Mouse (Mus musculus) stomach, embryonic 14.5 days (tissue): ENCODE results near the gene 6720489N17Rik. TPM values are rescaled to one million over a fixed set of nuclear protein-coding genes. Genes with fewer than 3 reads are reported as not detected.
A peak's percentile ranks its signal among the peaks of the same experiment; 100 is the strongest.
"Not testable (repeated sequence)": the region's sequence is repeated elsewhere in the genome, so short reads cannot be mapped to it uniquely, and the experiment has no call there.

ENCODE experiments used
- ATAC-seq: fragments of 200-750 bp; cut with Nextera tagmentation; 2 replicates; pipeline ENCODE4 v1.8.0; 2017; ENCODE audit warnings: low read depth, moderate TSS enrichment; ENCODE audit not compliant: insufficient number of reproducible peaks, insufficient read depth, low FRiP score
- H3K27ac ChIP-seq: fragments of 300-500 bp; sonication (generic); 2 replicates; pipeline ENCODE4 v1.5.1; 2014; ENCODE audit warnings: mild to moderate bottlenecking, low read length, moderate library complexity, mixed read lengths
- H3K27me3 ChIP-seq: fragments of 300-500 bp; sonication (generic); 2 replicates; pipeline ENCODE4 v1.6.1; 2014; ENCODE audit warnings: low read length, control low read depth, mixed read lengths; ENCODE audit not compliant: control insufficient read depth, insufficient read depth
- H3K36me3 ChIP-seq: fragments of 300-500 bp; sonication (generic); 2 replicates; pipeline ENCODE4 v1.6.1; 2014; ENCODE audit warnings: mild to moderate bottlenecking, control low read depth, low read length, moderate library complexity, mixed read lengths; ENCODE audit not compliant: control insufficient read depth, insufficient read depth
- H3K4me1 ChIP-seq: fragments of 300-500 bp; sonication (generic); 2 replicates; pipeline ENCODE4 v1.6.1; 2014; ENCODE audit warnings: low read length, control low read depth, mixed read lengths; ENCODE audit not compliant: control insufficient read depth, insufficient read depth
- H3K4me2 ChIP-seq: fragments of 300-500 bp; sonication (generic); replicated peaks from 2 replicates; pipeline ENCODE4 v1.6.1; 2014; ENCODE audit warnings: low read depth, low read length, control low read depth
- H3K4me3 ChIP-seq: fragments of 300-500 bp; sonication (generic); 2 replicates; pipeline ENCODE4 v1.5.1; 2014; ENCODE audit warnings: low read depth, low read length, control low read depth
- H3K9ac ChIP-seq: fragments of 300-500 bp; sonication (generic); replicated peaks from 2 replicates; pipeline ENCODE4 v1.6.1; 2014; ENCODE audit warnings: low read depth, mild to moderate bottlenecking, control low read depth, low read length, moderate library complexity, mixed read lengths
- H3K9me3 ChIP-seq: fragments of 300-500 bp; sonication (generic); 2 replicates; pipeline ENCODE4 v1.6.1; 2016; ENCODE audit warnings: low read depth, low read length, control low read depth; ENCODE audit not compliant: control insufficient read depth
- WGBS: fragments of 180-500 bp; shearing (Covaris S2); extraction: QIAGEN DNeasy Blood & Tissue Kit; methylation state at CpG from one replicate; pipeline ENCODE4 v1.1.7; 2014; 5-methylcytosine and 5-hydroxymethylcytosine counted together
- polyA plus RNA-seq: library from polyadenylated mRNA; unstranded; fragments of >200 nt; fragmentation: Nextera tagmentation; extraction: Ambion mirVana; gene quantifications from 2 replicates; pipeline ENCODE4 v1.2.1, GENCODE M21; 2014

The 6720489N17Rik gene
- polyA plus RNA-seq = 12.8 and 15.1 TPM in 2 replicates

DNA sequence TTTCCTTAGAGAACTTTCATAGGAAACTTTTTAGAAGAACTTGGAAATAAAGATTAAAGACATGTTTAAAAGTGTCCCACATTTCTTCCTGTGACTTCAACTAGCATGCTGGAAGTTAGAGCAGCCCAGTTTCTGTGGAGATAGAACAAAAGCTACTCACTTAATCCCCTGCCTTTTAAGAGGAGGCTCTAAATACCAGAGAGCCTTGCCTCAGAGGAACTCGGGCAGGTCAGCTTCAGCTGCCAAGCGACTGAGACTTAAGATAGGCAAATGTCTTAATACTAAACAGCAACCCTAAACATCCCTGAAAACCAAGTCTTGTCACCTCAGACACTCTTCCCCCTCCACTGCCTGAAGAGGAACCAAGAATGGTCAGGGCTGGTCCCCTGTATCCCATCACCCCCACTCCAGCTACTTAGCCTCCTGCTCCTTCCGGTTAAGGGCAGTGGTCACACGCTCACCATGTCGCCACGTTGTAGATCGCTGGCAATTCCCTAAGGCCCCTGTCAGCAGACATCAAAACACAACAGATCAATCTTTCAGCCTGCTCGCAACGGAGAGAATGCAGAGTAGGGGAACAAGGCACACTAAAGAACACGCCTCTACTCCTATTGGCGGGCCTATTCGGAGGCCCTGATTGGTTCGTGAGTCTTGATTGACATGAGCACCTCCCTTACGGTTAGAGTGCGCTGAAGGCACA, at the start of gene 6720489N17Rik:
Gene 6720489N17Rik, minus strand, starts transcription at position 606 of the 700 bp plus-strand sequence.
- Histone ChIP-seq H3K4me3 (peak within 1 kb of the TSS; percentile 44), H3K4me2 (peak within 1 kb of the TSS; percentile 40)
- H3K27ac ChIP-seq, H3K27me3 ChIP-seq, H3K4me1 ChIP-seq, H3K9ac ChIP-seq, H3K36me3 ChIP-seq, H3K9me3 ChIP-seq: not testable (repeated sequence)
- ATAC-seq = peak; percentile 100
- 0% methylated on average over 15 of the region's 15 CpGs for WGBS

DNA sequence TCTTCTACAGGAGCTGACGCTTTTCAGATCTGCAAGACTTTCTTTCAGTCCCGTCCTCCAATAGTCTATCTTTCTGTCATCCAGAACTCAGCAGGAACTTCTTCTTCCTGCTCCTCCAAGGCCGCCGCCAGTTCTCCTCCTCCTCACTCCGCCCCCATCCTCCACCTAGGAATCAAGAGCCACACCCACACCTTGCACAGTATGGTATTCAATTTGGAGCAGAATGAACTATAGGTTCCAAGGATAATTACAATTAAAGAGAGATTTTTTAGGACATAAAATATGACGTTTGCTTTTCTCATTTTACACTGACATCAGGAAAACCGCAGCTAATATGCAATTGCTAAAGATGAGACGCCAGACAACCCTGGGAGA, 29.4 kb upstream of the 6720489N17Rik start:
- H3K9ac ChIP-seq = no peak overlapping the region; the same call in 1 of the 2 replicates

DNA sequence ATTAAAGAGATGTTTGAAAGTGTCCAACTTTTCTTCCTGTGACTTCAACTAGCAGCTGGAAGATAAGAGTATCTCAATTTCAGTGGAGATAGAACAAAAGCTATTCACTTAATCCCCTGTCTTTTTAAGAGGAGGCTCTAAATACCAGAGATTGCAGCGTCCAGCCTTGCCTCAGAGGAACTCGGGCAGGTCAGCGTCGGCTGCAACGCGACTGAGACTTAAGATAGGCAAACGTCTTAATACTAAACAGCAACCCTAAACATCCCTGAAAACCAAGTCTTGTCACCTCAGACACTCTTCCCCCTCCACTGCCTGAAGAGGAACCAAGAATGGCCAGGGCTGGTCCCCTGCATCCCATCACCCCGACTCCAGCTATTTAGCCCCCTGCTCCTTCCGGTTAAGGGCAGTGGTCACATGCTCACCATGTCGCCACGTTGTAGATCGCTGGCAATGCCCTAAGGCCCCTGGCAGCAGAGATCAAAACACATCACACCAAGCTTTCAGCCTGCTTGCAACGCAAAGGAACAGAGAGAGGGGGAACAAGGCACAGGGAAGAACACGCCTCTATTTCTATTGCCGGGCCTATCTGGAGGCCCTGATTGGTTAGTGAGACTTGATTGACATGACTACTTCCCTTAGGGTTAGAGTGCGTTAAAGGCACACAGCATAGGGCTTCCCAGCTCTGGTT, 28.8 kb upstream of the 6720489N17Rik start:
- not testable (repeated sequence) for H3K9ac ChIP-seq, H3K36me3 ChIP-seq, H3K27ac ChIP-seq, H3K27me3 ChIP-seq, H3K9me3 ChIP-seq, H3K4me1 ChIP-seq
- ATAC-seq = peak; percentile 100
- H3K4me3 ChIP-seq = peak overlapping the region; percentile 49
- peak overlapping the region; percentile 41 for H3K4me2 ChIP-seq
- WGBS = under 1% methylated on average over 16 of the region's 16 CpGs

More for the DNA sequence above, 29.4 kb upstream of the 6720489N17Rik start:
- peak overlapping the region; percentile 49 for H3K4me3 ChIP-seq
- H3K27ac ChIP-seq = no peak overlapping the region
- H3K9me3 ChIP-seq = no peaks in the 10 kb centered on the region
- no peaks in the 10 kb centered on the region for H3K36me3 ChIP-seq
- H3K4me1 ChIP-seq = no peaks in the 10 kb centered on the region
- 26% methylated on average over 8 of the region's 8 CpGs for WGBS
- H3K4me2 ChIP-seq = peak overlapping the region; percentile 41
- H3K27me3 ChIP-seq = no peaks in the 10 kb centered on the region
- peak; percentile 86 for ATAC-seq

DNA sequence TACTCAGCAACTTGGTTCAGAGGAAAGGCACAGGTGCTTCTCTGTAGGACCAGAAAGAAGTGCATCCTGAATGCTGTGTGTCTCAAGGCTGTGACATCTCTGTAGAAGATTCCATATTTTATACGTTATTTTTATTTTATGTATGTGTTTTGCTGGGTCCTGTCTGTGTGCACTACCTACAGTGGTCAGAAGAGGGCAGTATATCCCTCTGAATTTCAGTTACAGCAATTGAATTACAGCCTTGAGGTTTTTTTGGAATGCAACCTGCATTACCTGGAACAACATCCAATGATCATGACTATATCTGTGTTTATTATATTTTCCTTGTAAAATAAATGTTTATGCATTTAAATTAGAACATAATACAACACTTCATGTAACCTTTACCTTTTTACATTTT, 3.1 kb upstream of the 6720489N17Rik start:
- H3K27ac ChIP-seq, H3K27me3 ChIP-seq, ATAC-seq, H3K36me3 ChIP-seq, H3K9ac ChIP-seq, H3K4me3 ChIP-seq, H3K4me2 ChIP-seq, H3K9me3 ChIP-seq, H3K4me1 ChIP-seq: not testable (repeated sequence)
- 43% methylated on average over 1 of the region's 1 CpGs for WGBS

DNA sequence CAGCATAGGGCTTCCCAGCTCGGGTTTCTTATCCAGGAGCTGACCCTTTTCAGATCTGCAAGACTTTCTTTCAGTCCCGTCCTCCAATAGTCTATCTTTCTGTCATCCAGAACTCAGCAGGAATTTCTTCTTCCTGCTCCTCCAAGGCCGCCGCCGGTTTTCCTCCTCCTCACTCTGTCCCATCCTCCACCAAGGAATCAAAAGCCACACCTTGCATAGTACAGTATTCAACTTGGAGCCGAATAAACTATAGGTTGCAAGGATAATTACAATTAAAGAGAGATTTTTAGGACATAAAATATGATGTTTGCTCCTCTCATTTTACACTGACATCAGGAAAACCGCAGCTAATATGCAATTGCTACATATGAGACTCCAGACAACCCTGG, 289 bp upstream of the 6720489N17Rik start:
- H3K9ac ChIP-seq = not testable (repeated sequence)
- 11% methylated on average over 7 of the region's 7 CpGs for WGBS

DNA sequence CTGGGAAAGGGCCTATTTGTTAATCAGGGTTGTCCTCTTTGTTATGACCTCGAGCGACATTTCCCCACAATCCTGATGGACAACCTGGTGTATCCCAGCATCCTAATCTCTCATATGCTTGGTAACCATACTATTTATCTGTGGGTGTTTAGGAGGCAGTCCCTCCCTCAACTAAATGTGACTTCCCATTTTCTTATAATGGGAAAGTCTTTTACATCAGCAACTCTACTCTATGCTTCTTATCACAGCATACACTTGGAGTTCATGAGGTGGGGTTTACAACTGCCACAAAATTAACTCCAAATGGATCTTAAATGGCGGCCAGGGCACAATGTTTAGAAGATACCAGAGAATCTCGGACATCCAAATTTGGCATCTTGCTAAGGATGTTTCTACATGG, 6.5 kb downstream of the 6720489N17Rik start:
- not testable (repeated sequence) for ATAC-seq, H3K4me3 ChIP-seq, H3K27me3 ChIP-seq, H3K27ac ChIP-seq, H3K4me2 ChIP-seq, H3K36me3 ChIP-seq, H3K4me1 ChIP-seq, H3K9me3 ChIP-seq, H3K9ac ChIP-seq
- WGBS = 91% methylated on average over 4 of the region's 4 CpGs

More for the DNA sequence above, 289 bp upstream of the 6720489N17Rik start:
- not testable (repeated sequence) for H3K27me3 ChIP-seq, H3K36me3 ChIP-seq, H3K9me3 ChIP-seq, H3K4me1 ChIP-seq, H3K27ac ChIP-seq
- peak; percentile 77; the same call in 1 of the 2 replicates for ATAC-seq
- Histone ChIP-seq H3K4me2 (peak overlapping the region; percentile 40), H3K4me3 (peak overlapping the region; percentile 44)

DNA sequence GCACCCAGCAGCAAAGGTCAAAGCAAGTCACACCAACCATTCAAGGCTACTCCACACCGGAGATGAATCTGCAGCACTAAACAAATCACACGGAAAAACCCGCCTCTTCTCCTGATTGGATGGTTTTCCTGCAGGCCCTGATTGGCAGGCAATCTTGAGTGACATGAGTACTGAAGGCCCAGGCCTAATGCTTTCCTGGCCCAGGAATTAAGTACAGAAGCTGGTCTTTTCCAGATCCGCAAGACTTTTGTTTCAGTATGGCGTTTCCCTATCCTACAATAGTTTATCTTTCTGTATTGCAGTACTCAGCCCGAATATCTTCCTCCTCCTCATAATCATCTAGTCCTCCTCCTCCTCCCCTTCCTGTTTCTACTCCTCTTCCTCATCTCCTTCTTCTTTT, 52.9 kb downstream of the 6720489N17Rik start, which contains the start of gene Zfp934:
Gene Zfp934, minus strand, starts transcription at position 101 of the 400 bp plus-strand sequence.
- H3K36me3 ChIP-seq, H3K4me1 ChIP-seq, H3K27ac ChIP-seq, ATAC-seq, H3K27me3 ChIP-seq, H3K4me3 ChIP-seq, H3K4me2 ChIP-seq, H3K9me3 ChIP-seq, H3K9ac ChIP-seq: not testable (repeated sequence)
- WGBS = 92% methylated on average over 3 of the region's 6 CpGs

DNA sequence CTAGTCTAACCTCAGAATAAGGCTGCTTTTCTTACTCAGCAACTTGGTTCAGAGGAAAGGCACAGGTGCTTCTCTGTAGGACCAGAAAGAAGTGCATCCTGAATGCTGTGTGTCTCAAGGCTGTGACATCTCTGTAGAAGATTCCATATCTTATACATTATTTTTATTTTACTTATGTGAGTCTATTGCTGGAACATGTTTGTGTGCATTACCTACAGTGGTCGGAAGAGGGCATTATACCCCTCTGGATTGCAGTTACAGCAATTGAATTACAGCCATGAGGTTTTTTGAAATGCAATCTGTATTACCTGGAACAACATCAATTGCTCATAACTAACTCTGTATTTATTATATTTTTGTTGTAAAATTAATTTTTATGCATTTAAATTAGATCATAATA, 62.3 kb downstream of the 6720489N17Rik start:
- H3K4me2 ChIP-seq, H3K9ac ChIP-seq, H3K9me3 ChIP-seq, H3K36me3 ChIP-seq, H3K27me3 ChIP-seq, H3K4me3 ChIP-seq, H3K27ac ChIP-seq, H3K4me1 ChIP-seq, ATAC-seq: not testable (repeated sequence)
- 21% methylated on average over 1 of the region's 1 CpGs for WGBS
